Mouse (Mus musculus) stomach, embryonic 16.5 days (tissue): ENCODE measurements around the gene Hist1h3d. TPM values are rescaled to one million over a fixed set of nuclear protein-coding genes. Genes with fewer than 3 reads are reported as not detected.
"Not testable (repeated sequence)": the region's sequence is repeated elsewhere in the genome, so short reads cannot be mapped to it uniquely, and the experiment has no call there.

Experiments used
- ATAC-seq: fragments of 200-750 bp; cut with Nextera tagmentation; 2 replicates; pipeline ENCODE4 v1.8.0; 2017; ENCODE audit warnings: moderate number of reproducible peaks, moderate TSS enrichment; ENCODE audit not compliant: insufficient read depth, low FRiP score
- H3K27ac ChIP-seq: fragments of 300-500 bp; sonication (generic); 2 replicates; pipeline ENCODE4 v1.5.1; 2014; ENCODE audit warnings: low read length
- H3K27me3 ChIP-seq: fragments of 300-500 bp; sonication (generic); 2 replicates; pipeline ENCODE4 v1.6.1; 2014; ENCODE audit warnings: low read length, control low read depth, mixed read lengths; ENCODE audit not compliant: control insufficient read depth, insufficient read depth
- H3K36me3 ChIP-seq: fragments of 300-500 bp; sonication (generic); 2 replicates; pipeline ENCODE4 v1.6.1; 2014; ENCODE audit warnings: low read length; ENCODE audit not compliant: control insufficient read depth, insufficient read depth
- H3K4me1 ChIP-seq: fragments of 300-500 bp; sonication (generic); 2 replicates; pipeline ENCODE4 v1.6.1; 2014; ENCODE audit warnings: low read length, control low read depth, mixed read lengths; ENCODE audit not compliant: control insufficient read depth, insufficient read depth
- H3K4me2 ChIP-seq: fragments of 300-500 bp; sonication (generic); 2 replicates; pipeline ENCODE4 v1.6.1; 2014; ENCODE audit warnings: low read depth, low read length, mixed read lengths
- H3K4me3 ChIP-seq: fragments of 300-500 bp; sonication (generic); replicated peaks from 2 replicates; pipeline ENCODE4 v1.5.1; 2014; ENCODE audit warnings: mild to moderate bottlenecking, low read length
- H3K9ac ChIP-seq: fragments of 300-500 bp; sonication (generic); 2 replicates; pipeline ENCODE4 v1.6.1; 2014; ENCODE audit warnings: low read length
- H3K9me3 ChIP-seq: fragments of 300-500 bp; sonication (generic); replicated peaks from 2 replicates; pipeline ENCODE4 v1.6.1; 2016; ENCODE audit warnings: low read length, control low read depth; ENCODE audit not compliant: control insufficient read depth
- WGBS: fragments of 180-500 bp; shearing (Covaris S2); extraction: QIAGEN DNeasy Blood & Tissue Kit; methylation state at CpG from one replicate; pipeline ENCODE4 v1.1.7; 2014; 5-methylcytosine and 5-hydroxymethylcytosine counted together
- polyA plus RNA-seq: library from polyadenylated mRNA; unstranded; fragments of >200 nt; fragmentation: Nextera tagmentation; extraction: Ambion mirVana; gene quantifications from 2 replicates; pipeline ENCODE4 v1.2.1, GENCODE M21; 2015

Hist1h3d gene
- polyA plus RNA-seq, 1 experiment from 2014 or later: 6.3 TPM

GRCm38 (mm10) chr13:23551931-23552914, 23.3 kb upstream of the Hist1h3d start:
- 40% methylated on average over 8 of the region's 8 CpGs for WGBS
- H3K36me3 ChIP-seq: no peaks in the 10 kb centered on the region
- no peaks in the 10 kb centered on the region for H3K9me3 ChIP-seq
- H3K4me3 ChIP-seq: peak overlapping the region; percentile 50
- peak overlapping the region; percentile 48 for H3K9ac ChIP-seq
- no peaks in the 10 kb centered on the region for H3K27me3 ChIP-seq
- H3K27ac ChIP-seq: peak overlapping the region; percentile 91
- peak overlapping the region; percentile 50 for H3K4me2 ChIP-seq
- no peak for ATAC-seq
- H3K4me1 ChIP-seq: peaks cover 4% of the 10 kb centered on the region; the same call in 1 of the 2 replicates

- Histone ChIP-seq H3K4me1 (peaks cover 4% of the 10 kb centered on the region; the same call in 1 of the 2 replicates), H3K36me3 (no peaks in the 10 kb centered on the region), H3K27ac (peak within 1 kb of the TSS; percentile 98), H3K27me3 (no peaks in the 10 kb centered on the region), H3K4me2 (peak within 1 kb of the TSS; percentile 50), H3K9ac (peak within 1 kb of the TSS; percentile 48), H3K4me3 (0 out of 2 replicates have a peak within 1 kb of the TSS, but pooled peaks have one; percentile 3), H3K9me3 (no peaks in the 10 kb centered on the region)
- no peak for ATAC-seq
Measured at GRCm38 (mm10) chr13:23552962-23553361, 22.6 kb upstream of the Hist1h3d start, which contains the start of gene Hist1h1d. TSS of gene Hist1h1d (plus strand) at chr13:23553262.

GRCm38 (mm10) chr13:23554393-23554792, 21.2 kb upstream of the Hist1h3d start:
- WGBS: 18% methylated on average over 9 of the region's 9 CpGs
- no peaks in the 10 kb centered on the region for H3K27me3 ChIP-seq

GRCm38 (mm10) chr13:23554925-23555838, 20.4 kb upstream of the Hist1h3d start:
- H3K9ac ChIP-seq: peak overlapping the region; percentile 85
- peak; percentile 90 for ATAC-seq
- peak overlapping the region; percentile 94 for H3K4me2 ChIP-seq
- no peaks in the 10 kb centered on the region for H3K36me3 ChIP-seq
- no peaks in the 10 kb centered on the region for H3K9me3 ChIP-seq
- under 1% methylated on average over 51 of the region's 54 CpGs for WGBS
- no peaks in the 10 kb centered on the region for H3K27me3 ChIP-seq
- H3K27ac ChIP-seq: peak overlapping the region; percentile 98
- H3K4me1 ChIP-seq: peaks cover 4% of the 10 kb centered on the region; the same call in 1 of the 2 replicates
- H3K4me3 ChIP-seq: peak overlapping the region; percentile 67

More at GRCm38 (mm10) chr13:23554393-23554792, 21.2 kb upstream of the Hist1h3d start:
- no peak for ATAC-seq
- Histone ChIP-seq H3K9ac (peak overlapping the region; percentile 85), H3K27ac (peak overlapping the region; percentile 98), H3K4me2 (peak overlapping the region; percentile 94), H3K4me1 (peaks cover 4% of the 10 kb centered on the region; the same call in 1 of the 2 replicates), H3K4me3 (peak overlapping the region; percentile 67), H3K36me3 (no peaks in the 10 kb centered on the region), H3K9me3 (no peaks in the 10 kb centered on the region)

- peak overlapping the region; percentile 94 for H3K4me2 ChIP-seq
- peak overlapping the region; percentile 67 for H3K4me3 ChIP-seq
- ATAC-seq: peak; percentile 78
- no peaks in the 10 kb centered on the region for H3K36me3 ChIP-seq
- no peaks in the 10 kb centered on the region for H3K9me3 ChIP-seq
- WGBS: under 1% methylated on average over 18 of the region's 18 CpGs
- peak overlapping the region; percentile 98 for H3K27ac ChIP-seq
- H3K27me3 ChIP-seq: no peaks in the 10 kb centered on the region
- H3K4me1 ChIP-seq: no peaks in the 10 kb centered on the region; the same call in 1 of the 2 replicates
- H3K9ac ChIP-seq: peak overlapping the region; percentile 85
Measured at GRCm38 (mm10) chr13:23555839-23556416, 19.6 kb upstream of the Hist1h3d start.

GRCm38 (mm10) chr13:23556906-23557305, 18.7 kb upstream of the Hist1h3d start:
- Histone ChIP-seq H3K4me1 (no peaks in the 10 kb centered on the region; the same call in 1 of the 2 replicates), H3K4me3 (no peak overlapping the region), H3K9ac (no peak overlapping the region), H3K4me2 (peak overlapping the region; percentile 37), H3K9me3 (no peaks in the 10 kb centered on the region), H3K36me3 (no peaks in the 10 kb centered on the region), H3K27ac (0 out of 2 replicates have a peak overlapping the region, but pooled peaks have one; percentile 64), H3K27me3 (no peaks in the 10 kb centered on the region)
- WGBS: 57% methylated on average over 3 of the region's 3 CpGs
- no peak for ATAC-seq

- 16% methylated on average over 2 of the region's 2 CpGs for WGBS
- Histone ChIP-seq H3K9ac (0 out of 2 replicates have a peak overlapping the region, but pooled peaks have one; percentile 9), H3K27ac (peak overlapping the region; percentile 24; the same call in 1 of the 2 replicates), H3K4me2 (peak overlapping the region; percentile 22; the same call in 1 of the 2 replicates)
- H3K4me3 ChIP-seq, H3K4me1 ChIP-seq, H3K27me3 ChIP-seq, H3K9me3 ChIP-seq, ATAC-seq, H3K36me3 ChIP-seq: not testable (repeated sequence)
Measured at GRCm38 (mm10) chr13:23560699-23561098, 14.9 kb upstream of the Hist1h3d start.

GRCm38 (mm10) chr13:23561531-23561882, 14.1 kb upstream of the Hist1h3d start:
- 0% methylated on average over 2 of the region's 5 CpGs for WGBS
- not testable (repeated sequence) for H3K9me3 ChIP-seq

More at GRCm38 (mm10) chr13:23561531-23561882, 14.1 kb upstream of the Hist1h3d start:
- peak overlapping the region; percentile 48 for H3K4me3 ChIP-seq
- not testable (repeated sequence) for H3K4me1 ChIP-seq, ATAC-seq, H3K36me3 ChIP-seq, H3K27me3 ChIP-seq, H3K9ac ChIP-seq
- H3K4me2 ChIP-seq: peak overlapping the region; percentile 72; the same call in 1 of the 2 replicates
- peak overlapping the region; percentile 97; the same call in 1 of the 2 replicates for H3K27ac ChIP-seq
